Mouse (Mus musculus) olfactory bulb, adult 2 months (tissue): ENCODE data around the gene Serpina6. TPM values are rescaled to one million over a fixed set of nuclear protein-coding genes. Genes with fewer than 3 reads are reported as not detected.

Experiments used
- H3K27ac ChIP-seq: fragments of 200-500 bp; 2 replicates; pipeline ENCODE4 v1.5.1; 2012; ENCODE audit warnings: low read depth, low read length; ENCODE audit not compliant: insufficient read depth
- H3K4me1 ChIP-seq: fragments of 200-500 bp; 2 replicates; pipeline ENCODE4 v1.6.1; 2012; ENCODE audit warnings: low read length; ENCODE audit not compliant: control insufficient read depth, insufficient read depth
- H3K4me3 ChIP-seq: fragments of 200-500 bp; 2 replicates; pipeline ENCODE4 v1.5.1; 2012; ENCODE audit warnings: mild to moderate bottlenecking, low read depth, low read length, moderate library complexity; ENCODE audit not compliant: insufficient read depth
- CTCF ChIP-seq: fragments of 200-500 bp; IDR thresholded peaks from 2 replicates; pipeline ENCODE4 v1.5.1; 2012; ENCODE audit warnings: low read depth, mild to moderate bottlenecking, low read length, moderate library complexity; ENCODE audit not compliant: insufficient read depth
- POLR2A ChIP-seq: fragments of 200-500 bp; IDR thresholded peaks from 2 replicates; pipeline ENCODE4 v1.6.1; 2012; ENCODE audit warnings: mild to moderate bottlenecking, low read depth, low read length, moderate library complexity; ENCODE audit not compliant: insufficient read depth
- WGBS: fragments of 180-500 bp; shearing (Covaris S2); methylation state at CpG from one replicate; pipeline ENCODE4 v1.1.7; 2018; 5-methylcytosine and 5-hydroxymethylcytosine counted together
- polyA plus RNA-seq: library from polyadenylated mRNA; stranded (reverse); fragments of >200 nt; gene quantifications from 2 replicates; pipeline ENCODE4 v1.2.4, GENCODE M21; 2012; ENCODE audit warnings: low replicate concordance; ENCODE audit not compliant: missing spikeins, insufficient read depth, insufficient read length

Serpina6 gene
- not detected in 2 replicates for polyA plus RNA-seq

DNA sequence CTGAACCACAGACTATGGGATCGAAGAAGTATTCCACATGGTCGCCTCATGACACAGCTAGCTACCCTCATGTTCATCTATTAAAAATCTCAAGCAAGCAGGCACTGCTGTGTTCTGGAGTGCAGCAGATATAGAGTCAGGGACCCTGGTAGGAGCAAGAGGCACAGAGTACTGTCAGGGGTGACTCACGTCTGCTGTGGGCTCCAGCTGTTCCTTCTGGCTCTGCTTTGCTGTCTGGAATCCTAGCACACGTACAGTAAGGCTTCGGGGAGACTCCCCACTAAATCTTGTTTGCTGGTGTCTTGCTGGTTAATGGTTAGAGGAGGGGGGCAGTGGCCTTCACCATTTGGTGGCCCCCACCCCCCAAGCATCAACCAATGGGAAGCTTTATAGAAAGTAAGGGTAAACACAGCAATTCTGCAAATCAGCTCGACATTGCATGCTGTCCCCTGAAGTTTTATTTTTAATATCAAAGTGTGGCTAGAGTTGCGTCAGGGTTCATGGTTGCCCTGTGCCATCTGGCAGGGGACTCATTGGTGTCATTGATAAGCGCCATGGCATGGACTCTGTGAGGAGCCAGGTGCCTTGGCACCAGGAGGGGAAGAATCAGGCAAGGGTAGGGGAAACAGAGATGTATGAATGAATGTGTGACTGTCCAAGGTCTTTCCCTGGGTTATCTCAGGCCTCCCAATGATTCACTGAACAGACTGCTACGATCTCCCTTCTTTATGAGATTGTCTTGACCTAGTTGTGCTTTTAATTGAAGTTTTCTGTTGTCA, at the start of gene Serpina6:
TSS of gene Serpina6 (minus strand) at position 365 of the 779 bp plus-strand sequence.
- Histone ChIP-seq H3K4me3 (no peak within 1 kb of the TSS), H3K27ac (no peak within 1 kb of the TSS), H3K4me1 (no peaks in the 10 kb centered on the region)
- TF ChIP-seq CTCF (no peak), POLR2A (no peak)
- 76% methylated on average over 9 of the region's 9 CpGs for WGBS

GRCm38 (mm10) chr12:103706113-103706512, 49.1 kb upstream of the Serpina6 start:
- no peaks in the 10 kb centered on the region for H3K4me1 ChIP-seq
- WGBS: 87% methylated on average over 4 of the region's 4 CpGs
- H3K4me3 ChIP-seq: no peak overlapping the region
- TF ChIP-seq CTCF (no peak), POLR2A (no peak)
- H3K27ac ChIP-seq: no peak overlapping the region

GRCm38 (mm10) chr12:103705547-103705946, 48.5 kb upstream of the Serpina6 start:
- Histone ChIP-seq H3K4me1 (no peaks in the 10 kb centered on the region), H3K4me3 (no peak overlapping the region), H3K27ac (no peak overlapping the region)
- TF ChIP-seq POLR2A: no peak
- WGBS: 63% methylated on average over 2 of the region's 2 CpGs

GRCm38 (mm10) chr12:103700144-103700750, 43.2 kb upstream of the Serpina6 start:
- 86% methylated on average over 4 of the region's 4 CpGs for WGBS
- TF ChIP-seq CTCF (no peak), POLR2A (no peak)

DNA sequence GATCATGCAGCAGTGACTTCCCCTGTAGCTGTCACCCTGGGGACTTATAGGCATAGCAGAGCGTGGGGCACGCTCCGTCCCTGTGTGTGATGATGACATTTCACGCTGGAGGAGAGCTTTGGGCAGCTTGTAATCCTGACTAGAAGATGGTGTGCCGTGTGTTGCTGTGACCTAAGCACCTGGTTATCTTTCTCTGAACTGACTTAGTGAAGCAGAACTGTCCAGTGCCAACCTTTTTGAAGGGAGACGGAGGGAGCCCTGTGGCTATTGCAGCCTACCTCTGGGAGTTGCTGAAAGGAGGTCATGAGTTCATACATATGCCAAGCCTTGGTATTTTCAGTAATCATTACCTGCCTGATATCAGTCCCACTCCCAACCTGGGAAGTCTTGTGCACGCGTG, 38.4 kb upstream of the Serpina6 start, which contains the start of gene Serpina1f:
TSS of gene Serpina1f (minus strand) at position 101 of the 400 bp plus-strand sequence.
- no peak within 1 kb of the TSS for H3K4me3 ChIP-seq
- no peaks in the 10 kb centered on the region for H3K4me1 ChIP-seq
- 92% methylated on average over 8 of the region's 8 CpGs for WGBS
- no peak for TF ChIP-seq POLR2A
- TF ChIP-seq CTCF: no peak
- H3K27ac ChIP-seq: no peak within 1 kb of the TSS

More at GRCm38 (mm10) chr12:103700144-103700750, 43.2 kb upstream of the Serpina6 start:
- H3K4me3 ChIP-seq: no peak overlapping the region
- H3K4me1 ChIP-seq: no peaks in the 10 kb centered on the region
- no peak overlapping the region for H3K27ac ChIP-seq

DNA sequence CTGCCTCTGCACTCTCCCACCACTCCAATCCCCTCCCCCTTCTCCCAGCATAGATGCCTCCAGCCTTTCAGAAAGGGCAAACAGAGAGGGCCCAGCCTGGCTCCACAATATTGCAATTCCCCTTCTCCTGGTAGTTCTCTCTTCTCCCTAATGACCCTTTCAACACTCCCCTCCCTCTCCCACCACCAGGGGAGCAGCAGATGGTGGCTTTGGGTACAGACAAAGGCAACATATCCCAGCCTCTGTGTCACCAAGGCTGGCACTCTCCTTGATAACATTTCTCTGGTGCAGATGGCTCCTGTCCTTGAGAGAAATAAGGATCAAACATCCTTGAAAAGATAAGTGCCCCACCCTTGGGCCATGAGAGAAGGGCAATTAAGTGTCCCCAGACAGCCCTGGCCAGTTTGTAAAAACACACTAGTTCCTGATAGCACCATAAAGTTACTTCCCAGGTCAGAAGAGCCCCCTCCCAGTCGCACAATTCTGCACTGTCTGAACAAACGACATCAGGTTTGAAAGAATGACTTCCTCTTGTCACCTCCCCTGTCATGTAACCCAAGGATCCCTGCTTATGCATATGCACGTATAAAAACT, 31.3 kb upstream of the Serpina6 start:
- TF ChIP-seq CTCF: no peak
- TF ChIP-seq POLR2A: no peak
- H3K27ac ChIP-seq: no peak overlapping the region
- WGBS: 72% methylated on average over 3 of the region's 3 CpGs
- no peak overlapping the region for H3K4me3 ChIP-seq
- H3K4me1 ChIP-seq: no peaks in the 10 kb centered on the region

- TF ChIP-seq POLR2A (no peak), CTCF (no peak)
- Histone ChIP-seq H3K4me1 (no peaks in the 10 kb centered on the region), H3K4me3 (no peak overlapping the region), H3K27ac (no peak overlapping the region)
- 83% methylated on average over 7 of the region's 7 CpGs for WGBS
Measured at GRCm38 (mm10) chr12:103687021-103687420, 30.0 kb upstream of the Serpina6 start.

GRCm38 (mm10) chr12:103686050-103686449, 29.0 kb upstream of the Serpina6 start:
- 81% methylated on average over 3 of the region's 3 CpGs for WGBS
- Histone ChIP-seq H3K27ac (no peak overlapping the region), H3K4me3 (no peak overlapping the region), H3K4me1 (no peaks in the 10 kb centered on the region)
- TF ChIP-seq CTCF: no peak
- TF ChIP-seq POLR2A: no peak

GRCm38 (mm10) chr12:103685386-103685785, 28.4 kb upstream of the Serpina6 start:
- Histone ChIP-seq H3K27ac (no peak overlapping the region), H3K4me3 (no peak overlapping the region), H3K4me1 (no peaks in the 10 kb centered on the region)
- TF ChIP-seq POLR2A (no peak), CTCF (no peak)
- whole genome bisulfite sequencing: 93% methylated on average over 3 of the region's 3 CpGs

GRCm38 (mm10) chr12:103683775-103684174, 26.8 kb upstream of the Serpina6 start:
- 68% methylated on average over 4 of the region's 4 CpGs for WGBS
- Histone ChIP-seq H3K4me1 (no peaks in the 10 kb centered on the region), H3K27ac (no peak overlapping the region), H3K4me3 (no peak overlapping the region)
- TF ChIP-seq POLR2A (no peak), CTCF (no peak)
